Mouse (Mus musculus) hindbrain, embryonic 14.5 days (tissue): Measurements from ENCODE around the gene Dpp6. TPM values are rescaled to one million over a fixed set of nuclear protein-coding genes. Genes with fewer than 3 reads are reported as not detected.

Experiments used
- ATAC-seq: fragments of 200-750 bp; cut with Nextera tagmentation; 2 replicates; pipeline ENCODE4 v1.8.0; 2017; ENCODE audit warnings: moderate number of reproducible peaks, mild to moderate bottlenecking, moderate TSS enrichment, moderate library complexity; ENCODE audit not compliant: low FRiP score
- DNase-seq: peaks from one replicate; pipeline ENCODE4 v3.0.0-alpha.2; 2015; ENCODE audit warnings: low spot score
- H3K27ac ChIP-seq: fragments of 300-500 bp; sonication (generic); 2 replicates; pipeline ENCODE4 v1.5.1; 2014; ENCODE audit warnings: mild to moderate bottlenecking, moderate library complexity
- H3K27me3 ChIP-seq: fragments of 300-500 bp; sonication (generic); 2 replicates; pipeline ENCODE4 v1.6.1; 2014; ENCODE audit warnings: mild to moderate bottlenecking, low read length, mixed read lengths; ENCODE audit not compliant: control insufficient read depth, insufficient read depth
- H3K36me3 ChIP-seq: fragments of 300-500 bp; sonication (generic); replicated peaks from 2 replicates; pipeline ENCODE4 v1.6.1; 2014; ENCODE audit not compliant: control insufficient read depth, insufficient read depth
- H3K4me1 ChIP-seq: fragments of 300-500 bp; sonication (generic); replicated peaks from 2 replicates; pipeline ENCODE4 v1.6.1; 2014; ENCODE audit warnings: antibody characterized with exemption, low read length, mixed read lengths; ENCODE audit not compliant: control insufficient read depth, insufficient read depth
- H3K4me2 ChIP-seq: fragments of 300-500 bp; sonication (generic); replicated peaks from 2 replicates; pipeline ENCODE4 v1.6.1; 2014; ENCODE audit warnings: mild to moderate bottlenecking, moderate library complexity
- H3K4me3 ChIP-seq: fragments of 300-500 bp; sonication (generic); replicated peaks from 2 replicates; pipeline ENCODE4 v1.5.1; 2014; ENCODE audit warnings: mild to moderate bottlenecking, low read length
- H3K9ac ChIP-seq: fragments of 300-500 bp; sonication (generic); 2 replicates; pipeline ENCODE4 v1.6.1; 2014
- H3K9me3 ChIP-seq: fragments of 300-500 bp; sonication (generic); 2 replicates; pipeline ENCODE4 v1.6.1; 2016; ENCODE audit warnings: low read length; ENCODE audit not compliant: control insufficient read depth
- WGBS: fragments of 180-500 bp; shearing (Covaris S2); extraction: QIAGEN DNeasy Blood & Tissue Kit; methylation state at CpG from one replicate; pipeline ENCODE4 v1.1.7; 2014; 5-methylcytosine and 5-hydroxymethylcytosine counted together
- polyA plus RNA-seq: library from polyadenylated mRNA; unstranded; fragments of >200 nt; fragmentation: Nextera tagmentation; extraction: Ambion mirVana; gene quantifications from 2 replicates; pipeline ENCODE4 v1.2.1, GENCODE M21; 2014

The Dpp6 gene
- polyA plus RNA-seq, 1 experiment from 2014 or later = 86.7 TPM

DNA sequence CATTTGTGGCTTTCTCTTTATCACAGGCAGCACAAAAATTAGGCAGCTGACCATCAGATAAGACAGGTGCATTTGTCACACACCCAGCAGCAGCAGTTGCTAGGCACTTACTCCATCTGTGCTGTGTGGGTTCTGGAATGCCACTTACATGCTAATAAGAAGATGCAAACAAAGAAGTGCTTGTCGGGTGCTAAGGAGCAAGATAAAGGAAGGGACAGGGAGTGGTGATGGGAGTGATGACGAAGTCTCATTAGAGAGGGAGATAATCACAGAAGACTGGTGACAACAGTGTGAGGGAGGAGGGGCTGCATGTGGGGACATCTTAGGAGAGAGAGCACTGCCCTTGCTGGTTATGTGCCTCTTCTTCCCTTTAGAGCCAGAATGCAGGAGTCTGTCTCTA, 174.6 kb downstream of the Dpp6 start:
- no peaks in the 10 kb centered on the region for H3K27me3 ChIP-seq
- no peak overlapping the region for H3K27ac ChIP-seq
- no peaks in the 10 kb centered on the region for H3K36me3 ChIP-seq
- H3K9ac ChIP-seq = no peak overlapping the region
- no peaks in the 10 kb centered on the region for H3K9me3 ChIP-seq
- H3K4me1 ChIP-seq = 0 out of 2 replicates have a peak, but pooled peaks cover 8% of the 10 kb centered on the region
- DNase-seq = no peak
- no peak overlapping the region for H3K4me2 ChIP-seq
- ATAC-seq = peak; percentile 66
- no peak overlapping the region for H3K4me3 ChIP-seq
- WGBS = 9% methylated on average over 2 of the region's 2 CpGs

DNA sequence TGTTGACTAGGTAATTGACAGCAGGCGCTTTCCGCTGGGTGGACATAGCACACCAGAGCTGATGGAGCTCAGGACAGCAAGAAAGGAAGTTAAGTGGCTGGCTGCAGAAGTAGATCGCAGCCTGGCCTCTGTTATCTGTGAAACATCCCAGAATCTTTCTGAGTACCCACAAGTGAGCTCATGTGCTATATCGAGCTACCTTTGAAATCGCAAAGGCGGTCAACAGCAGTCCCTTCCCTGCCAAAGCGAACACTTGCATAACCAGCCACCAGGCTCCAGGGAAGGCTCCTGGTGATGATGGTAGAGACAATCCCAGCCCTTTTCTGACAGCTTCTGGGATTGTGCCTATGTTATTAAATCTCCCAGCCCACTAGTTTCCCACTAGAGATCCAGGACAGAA, 186.5 kb downstream of the Dpp6 start:
- Histone ChIP-seq H3K9ac (no peak overlapping the region), H3K4me3 (no peak overlapping the region), H3K27me3 (no peaks in the 10 kb centered on the region), H3K4me1 (no peaks in the 10 kb centered on the region), H3K36me3 (no peaks in the 10 kb centered on the region), H3K4me2 (no peak overlapping the region), H3K27ac (no peak overlapping the region), H3K9me3 (no peaks in the 10 kb centered on the region)
- DNase-seq (no peak), ATAC-seq (no peak)
- 97% methylated on average over 7 of the region's 7 CpGs for WGBS

DNA sequence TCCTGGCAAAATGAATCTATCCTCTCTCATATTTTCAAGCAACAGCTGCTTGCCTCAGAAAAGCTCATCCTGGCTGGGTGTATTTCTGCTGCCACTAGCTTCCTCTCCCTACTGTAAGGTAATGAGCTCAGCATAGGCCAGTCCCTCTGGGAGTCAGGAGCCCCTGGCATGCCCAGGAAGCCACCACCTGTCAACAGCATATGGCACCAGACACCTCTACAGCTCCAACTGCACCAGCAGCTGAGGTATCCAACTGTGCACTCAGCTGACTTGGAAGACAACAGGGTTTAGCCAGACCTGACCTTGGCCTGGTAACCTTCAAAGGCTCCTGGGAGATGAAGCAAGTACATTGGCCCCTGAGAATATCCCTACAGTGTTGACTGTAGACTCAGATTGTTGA, 192.2 kb downstream of the Dpp6 start:
- Histone ChIP-seq H3K4me2 (no peak overlapping the region), H3K4me3 (no peak overlapping the region), H3K27ac (no peak overlapping the region), H3K36me3 (no peaks in the 10 kb centered on the region), H3K9me3 (no peaks in the 10 kb centered on the region), H3K9ac (no peak overlapping the region), H3K27me3 (no peaks in the 10 kb centered on the region), H3K4me1 (no peaks in the 10 kb centered on the region)
- DNase-seq = no peak
- ATAC-seq = no peak

DNA sequence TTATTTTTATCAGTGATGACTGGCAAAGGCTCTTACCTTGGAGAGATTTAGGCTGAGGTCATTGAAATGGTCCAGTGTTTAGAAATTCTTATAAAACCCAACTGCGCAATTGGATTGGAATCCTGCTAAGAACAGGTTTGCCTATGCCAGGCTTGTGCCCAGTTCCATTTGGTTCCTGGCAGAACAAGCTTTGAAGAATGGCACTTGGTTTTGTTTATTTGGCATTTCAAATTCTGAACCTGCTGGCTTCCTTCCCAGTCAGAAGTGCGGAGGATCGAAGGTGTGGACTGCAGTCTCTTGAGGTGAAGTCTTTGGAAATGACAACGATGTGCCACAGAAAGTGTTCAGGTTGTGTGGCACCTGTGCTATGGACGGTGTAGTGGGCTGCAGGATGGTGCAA, 193.6 kb downstream of the Dpp6 start:
- 92% methylated on average over 5 of the region's 5 CpGs for WGBS
- Histone ChIP-seq H3K4me1 (no peaks in the 10 kb centered on the region), H3K36me3 (no peaks in the 10 kb centered on the region)

DNA sequence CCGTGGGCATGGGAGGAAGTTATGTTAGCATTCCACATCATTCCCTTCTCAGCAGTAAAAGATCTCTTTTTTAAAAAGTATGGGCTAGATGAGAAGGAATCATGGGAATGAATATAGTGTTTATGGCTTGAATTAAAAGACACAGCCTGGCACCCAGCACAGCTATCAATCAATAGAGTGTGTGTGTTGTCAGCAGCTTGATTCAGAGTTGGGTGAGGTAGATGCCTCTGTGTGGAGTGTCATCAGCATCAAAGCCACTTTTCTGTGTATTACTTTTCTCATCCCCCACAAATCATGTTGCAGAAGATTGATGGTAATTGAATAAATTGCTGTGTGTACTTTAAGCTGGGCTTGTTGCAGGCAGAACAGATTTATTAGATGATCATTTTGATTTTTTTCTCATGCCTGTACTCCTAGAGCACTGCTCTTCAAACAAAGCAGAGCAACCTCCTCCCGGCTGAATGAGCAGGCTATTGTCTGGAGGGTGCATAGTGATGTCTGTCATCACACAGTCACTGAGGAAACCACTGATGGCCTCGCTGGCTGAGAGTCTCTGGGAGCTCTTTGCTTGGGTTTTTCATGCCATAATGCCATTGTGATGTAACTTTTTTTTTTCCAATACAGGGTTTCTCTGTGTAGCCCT, 201.4 kb downstream of the Dpp6 start:
- H3K27me3 ChIP-seq = no peaks in the 10 kb centered on the region
- WGBS = 32% methylated on average over 3 of the region's 3 CpGs
- ATAC-seq (no peak; the same call in 1 of the 2 replicates), DNase-seq (no peak)
- no peaks in the 10 kb centered on the region for H3K4me1 ChIP-seq
- no peak overlapping the region for H3K4me2 ChIP-seq
- H3K9ac ChIP-seq = no peak overlapping the region
- no peak overlapping the region for H3K27ac ChIP-seq
- H3K36me3 ChIP-seq = no peaks in the 10 kb centered on the region
- no peak overlapping the region for H3K4me3 ChIP-seq
- no peaks in the 10 kb centered on the region for H3K9me3 ChIP-seq

More for the DNA sequence above, 193.6 kb downstream of the Dpp6 start:
- no peaks in the 10 kb centered on the region for H3K9me3 ChIP-seq
- DNase-seq (no peak), ATAC-seq (no peak)
- no peak overlapping the region for H3K9ac ChIP-seq
- no peak overlapping the region for H3K4me3 ChIP-seq
- no peak overlapping the region for H3K4me2 ChIP-seq
- no peak overlapping the region for H3K27ac ChIP-seq
- no peaks in the 10 kb centered on the region for H3K27me3 ChIP-seq

DNA sequence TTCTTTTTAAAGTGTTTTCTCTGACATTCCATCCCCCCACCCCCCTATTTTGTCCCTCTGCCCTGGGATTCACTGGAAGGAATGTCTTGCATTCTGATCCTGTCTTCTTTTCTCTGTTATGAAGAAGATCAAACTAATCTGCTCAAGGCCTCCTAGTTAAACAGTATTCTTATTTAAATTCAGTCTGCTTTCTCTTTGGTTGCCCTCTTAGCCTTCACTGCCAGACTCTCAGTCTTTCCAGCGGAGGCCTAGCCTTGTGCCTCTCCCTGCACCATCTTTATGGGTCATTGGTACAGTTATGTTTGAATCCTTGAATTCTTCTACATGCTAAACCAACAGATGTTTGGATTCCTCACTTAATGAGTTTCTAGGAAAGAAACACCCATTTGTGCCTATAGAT, 211.6 kb downstream of the Dpp6 start:
- no peak overlapping the region for H3K4me2 ChIP-seq
- no peak for ATAC-seq
- no peaks in the 10 kb centered on the region for H3K36me3 ChIP-seq
- 24% methylated on average over 1 of the region's 1 CpGs for WGBS
- H3K4me1 ChIP-seq = no peaks in the 10 kb centered on the region
- H3K4me3 ChIP-seq = no peak overlapping the region
- no peak overlapping the region for H3K27ac ChIP-seq
- H3K9me3 ChIP-seq = no peaks in the 10 kb centered on the region
- H3K9ac ChIP-seq = no peak overlapping the region
- no peak for DNase-seq
- H3K27me3 ChIP-seq = no peaks in the 10 kb centered on the region

DNA sequence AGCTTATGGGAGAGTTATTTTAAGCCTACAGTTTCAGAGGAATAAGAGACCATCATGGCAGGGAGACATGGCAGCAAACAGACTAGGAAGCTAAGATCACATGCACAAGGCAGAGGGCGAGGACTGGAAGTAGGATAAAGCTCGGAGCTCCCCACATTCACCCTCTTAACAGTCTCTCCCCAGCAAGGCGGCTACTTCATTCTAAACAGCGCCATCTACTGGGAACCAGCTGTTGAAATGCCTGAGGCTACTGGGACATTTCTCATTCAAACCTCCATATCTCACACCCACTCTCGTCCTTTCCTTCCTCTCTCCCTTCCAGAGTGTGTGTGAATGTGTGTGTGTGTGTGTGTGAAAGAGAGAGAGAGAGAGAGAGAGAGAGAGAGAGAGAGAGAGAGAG, 212.8 kb downstream of the Dpp6 start:
- DNase-seq (no peak), ATAC-seq (no peak)
- Histone ChIP-seq H3K9ac (no peak overlapping the region), H3K27ac (no peak overlapping the region), H3K4me3 (no peak overlapping the region), H3K4me1 (no peaks in the 10 kb centered on the region), H3K36me3 (no peaks in the 10 kb centered on the region), H3K9me3 (no peaks in the 10 kb centered on the region), H3K27me3 (no peaks in the 10 kb centered on the region), H3K4me2 (no peak overlapping the region)
- WGBS = 16% methylated on average over 5 of the region's 5 CpGs

DNA sequence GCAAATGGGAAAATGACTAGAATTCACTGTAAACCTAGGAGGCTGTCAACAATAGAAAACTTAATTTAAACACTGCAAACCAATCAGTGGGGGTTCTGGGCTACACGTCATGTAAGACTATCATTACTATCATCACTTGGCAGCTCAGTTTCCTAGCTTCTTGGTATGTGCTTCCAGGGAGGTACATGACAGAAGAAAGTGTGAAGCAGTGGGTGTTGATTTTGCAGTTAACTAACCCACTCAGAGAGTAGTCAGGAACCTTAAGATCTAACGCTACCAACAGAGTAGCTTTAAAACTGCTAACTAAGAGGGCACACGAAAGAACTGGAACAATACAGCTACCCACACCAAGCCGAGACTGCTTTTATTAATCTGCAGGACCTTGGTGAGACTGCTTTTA, 217.9 kb downstream of the Dpp6 start:
- Histone ChIP-seq H3K36me3 (no peaks in the 10 kb centered on the region), H3K27me3 (no peaks in the 10 kb centered on the region), H3K4me2 (no peak overlapping the region), H3K4me1 (no peaks in the 10 kb centered on the region), H3K9me3 (no peaks in the 10 kb centered on the region), H3K9ac (no peak overlapping the region), H3K27ac (no peak overlapping the region), H3K4me3 (no peak overlapping the region)
- 75% methylated on average over 4 of the region's 4 CpGs for WGBS
- DNase-seq = no peak
- no peak for ATAC-seq

DNA sequence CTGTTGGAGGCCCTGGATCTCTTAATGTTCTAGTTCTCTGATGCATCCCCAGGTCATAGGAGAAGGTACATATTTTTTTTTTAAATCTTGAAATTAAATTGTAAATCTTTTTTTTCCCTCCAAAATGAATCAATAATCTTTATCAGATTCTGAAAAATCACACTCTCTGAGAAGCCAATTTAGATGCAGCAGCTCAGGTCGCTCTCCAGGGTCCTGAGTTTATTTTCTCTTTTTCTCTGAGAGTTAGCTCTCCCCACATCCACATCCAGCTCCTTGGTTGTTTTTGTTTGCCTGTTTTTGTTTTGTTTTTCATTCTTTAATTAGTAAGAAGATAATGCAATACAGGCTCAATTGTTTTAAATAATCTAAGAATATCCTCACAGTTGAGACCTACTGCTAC, 218.3 kb downstream of the Dpp6 start:
- Histone ChIP-seq H3K4me3 (no peak overlapping the region), H3K9ac (no peak overlapping the region), H3K9me3 (no peaks in the 10 kb centered on the region), H3K27me3 (no peaks in the 10 kb centered on the region), H3K27ac (no peak overlapping the region), H3K36me3 (no peaks in the 10 kb centered on the region), H3K4me1 (no peaks in the 10 kb centered on the region), H3K4me2 (no peak overlapping the region)
- DNase-seq (no peak), ATAC-seq (no peak)
- WGBS = 81% methylated on average over 1 of the region's 1 CpGs

DNA sequence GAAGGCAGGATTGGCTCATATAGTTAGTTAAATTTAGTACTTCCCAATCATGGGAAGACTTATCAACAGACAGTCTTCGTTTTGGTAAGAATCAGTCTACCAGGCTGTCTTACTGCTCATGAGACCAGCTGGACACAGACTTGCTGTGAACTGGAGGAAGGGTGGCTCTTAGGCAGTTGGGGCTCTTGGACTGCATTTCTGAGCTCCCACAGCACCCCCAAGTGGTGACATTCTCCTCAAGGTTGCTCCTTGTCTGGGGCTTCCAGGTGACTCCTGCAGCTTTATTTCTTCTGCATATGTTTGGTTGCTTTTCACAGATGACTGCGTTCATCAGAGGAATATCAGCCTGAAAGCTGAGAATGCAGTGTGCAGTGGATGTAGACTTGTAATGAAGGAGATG, 218.9 kb downstream of the Dpp6 start:
- Histone ChIP-seq H3K27ac (no peak overlapping the region), H3K27me3 (no peaks in the 10 kb centered on the region), H3K36me3 (no peaks in the 10 kb centered on the region), H3K4me3 (no peak overlapping the region), H3K9ac (no peak overlapping the region), H3K9me3 (no peaks in the 10 kb centered on the region), H3K4me1 (no peaks in the 10 kb centered on the region), H3K4me2 (no peak overlapping the region)
- ATAC-seq (no peak), DNase-seq (peak; percentile 50)
- WGBS = 28% methylated on average over 2 of the region's 2 CpGs
